Mouse (Mus musculus): ENCODE measurements around the gene Agt. TPM values are rescaled to one million over a fixed set of nuclear protein-coding genes. Genes with fewer than 3 reads are reported as not detected.

Agt gene
- not detected in 2 replicates for polyA plus RNA-seq (2014; fragmentation: Nextera tagmentation; extraction: Ambion mirVana)

GRCm38 (mm10) chr8:124569593-124569992 lies at the start of gene Agt:
TSS of gene Agt (minus strand) at chr8:124569706.
- no peak within 1 kb of the TSS for H3K4me3 ChIP-seq (ENCODE audit: low read depth, low read length)
- H3K27me3 ChIP-seq (replicated peaks; ENCODE audit: control insufficient read depth, insufficient read depth, low read length): no peaks in the 10 kb centered on the region
- ATAC-seq: no peak
- H3K9ac ChIP-seq (ENCODE audit: low read length): no peak within 1 kb of the TSS
- H3K4me2 ChIP-seq (ENCODE audit: low read length): no peak within 1 kb of the TSS
- no peaks in the 10 kb centered on the region for H3K36me3 ChIP-seq (ENCODE audit: control insufficient read depth, insufficient read depth, low read length)
- H3K27ac ChIP-seq (ENCODE audit: low read depth, low read length): no peak within 1 kb of the TSS
- no peaks in the 10 kb centered on the region for H3K9me3 ChIP-seq (replicated peaks; ENCODE audit: control insufficient read depth, low read length)
- 84% methylated on average over 2 of the region's 2 CpGs for WGBS
- DNase-seq (ENCODE audit: low spot score): no peak
- H3K4me1 ChIP-seq (ENCODE audit: control insufficient read depth, insufficient read depth, low read length): no peaks in the 10 kb centered on the region

GRCm38 (mm10) chr8:124618252-124618651 lies 48.7 kb upstream of the Agt start:
- ATAC-seq (no peak), DNase-seq (ENCODE audit: low spot score) (no peak)
- WGBS: 63% methylated on average over 9 of the region's 9 CpGs
- Histone ChIP-seq H3K4me2 (ENCODE audit: low read length) (no peak overlapping the region), H3K9me3 (replicated peaks; ENCODE audit: control insufficient read depth, low read length) (no peaks in the 10 kb centered on the region), H3K9ac (ENCODE audit: low read length) (no peak overlapping the region), H3K36me3 (ENCODE audit: control insufficient read depth, insufficient read depth, low read length) (no peaks in the 10 kb centered on the region), H3K4me1 (ENCODE audit: control insufficient read depth, insufficient read depth, low read length) (peaks cover 5% of the 10 kb centered on the region), H3K27me3 (replicated peaks; ENCODE audit: control insufficient read depth, insufficient read depth, low read length) (no peaks in the 10 kb centered on the region), H3K4me3 (ENCODE audit: low read depth, low read length) (no peak overlapping the region), H3K27ac (ENCODE audit: low read depth, low read length) (no peak overlapping the region)

- peaks cover 5% of the 10 kb centered on the region for H3K4me1 ChIP-seq (ENCODE audit: control insufficient read depth, insufficient read depth, low read length)
- peak overlapping the region; percentile 58 for H3K9ac ChIP-seq (ENCODE audit: low read length)
- peak overlapping the region; percentile 39; the same call in 1 of the 2 replicates for H3K27ac ChIP-seq (ENCODE audit: low read depth, low read length)
- H3K9me3 ChIP-seq (replicated peaks; ENCODE audit: control insufficient read depth, low read length): no peaks in the 10 kb centered on the region
- peak overlapping the region; percentile 69 for H3K4me2 ChIP-seq (ENCODE audit: low read length)
- 4% methylated on average over 17 of the region's 17 CpGs for WGBS
- H3K36me3 ChIP-seq (ENCODE audit: control insufficient read depth, insufficient read depth, low read length): no peaks in the 10 kb centered on the region
- H3K27me3 ChIP-seq (replicated peaks; ENCODE audit: control insufficient read depth, insufficient read depth, low read length): no peaks in the 10 kb centered on the region
- ATAC-seq (peak; percentile 71), DNase-seq (ENCODE audit: low spot score) (peak; percentile 90)
- H3K4me3 ChIP-seq (ENCODE audit: low read depth, low read length): peak overlapping the region; percentile 32
These were observed 47.9 kb upstream of the Agt start for GRCm38 (mm10) chr8:124617266-124617869.

GRCm38 (mm10) chr8:124614325-124614724 lies 44.8 kb upstream of the Agt start:
- no peaks in the 10 kb centered on the region for H3K9me3 ChIP-seq (replicated peaks; ENCODE audit: control insufficient read depth, low read length)
- H3K4me1 ChIP-seq (ENCODE audit: control insufficient read depth, insufficient read depth, low read length): no peaks in the 10 kb centered on the region
- H3K4me2 ChIP-seq (ENCODE audit: low read length): no peak overlapping the region
- 90% methylated on average over 5 of the region's 6 CpGs for WGBS
- DNase-seq (ENCODE audit: low spot score) (no peak), ATAC-seq (no peak)
- H3K4me3 ChIP-seq (ENCODE audit: low read depth, low read length): no peak overlapping the region
- no peak overlapping the region for H3K9ac ChIP-seq (ENCODE audit: low read length)
- no peaks in the 10 kb centered on the region for H3K27me3 ChIP-seq (replicated peaks; ENCODE audit: control insufficient read depth, insufficient read depth, low read length)
- no peak overlapping the region for H3K27ac ChIP-seq (ENCODE audit: low read depth, low read length)
- H3K36me3 ChIP-seq (ENCODE audit: control insufficient read depth, insufficient read depth, low read length): no peaks in the 10 kb centered on the region

- no peaks in the 10 kb centered on the region for H3K9me3 ChIP-seq (replicated peaks; ENCODE audit: control insufficient read depth, low read length)
- no peak overlapping the region for H3K4me2 ChIP-seq (ENCODE audit: low read length)
- no peaks in the 10 kb centered on the region for H3K27me3 ChIP-seq (replicated peaks; ENCODE audit: control insufficient read depth, insufficient read depth, low read length)
- WGBS: 80% methylated on average over 9 of the region's 9 CpGs
- no peaks in the 10 kb centered on the region for H3K36me3 ChIP-seq (ENCODE audit: control insufficient read depth, insufficient read depth, low read length)
- ATAC-seq: no peak
- H3K27ac ChIP-seq (ENCODE audit: low read depth, low read length): no peak overlapping the region
- no peaks in the 10 kb centered on the region for H3K4me1 ChIP-seq (ENCODE audit: control insufficient read depth, insufficient read depth, low read length)
- DNase-seq (ENCODE audit: low spot score): no peak
- H3K4me3 ChIP-seq (ENCODE audit: low read depth, low read length): no peak overlapping the region
- H3K9ac ChIP-seq (ENCODE audit: low read length): no peak overlapping the region
These were observed 39.5 kb upstream of the Agt start for GRCm38 (mm10) chr8:124608972-124609353.

GRCm38 (mm10) chr8:124608239-124608971 lies 38.9 kb upstream of the Agt start:
- no peaks in the 10 kb centered on the region for H3K9me3 ChIP-seq (replicated peaks; ENCODE audit: control insufficient read depth, low read length)
- ATAC-seq: no peak
- 77% methylated on average over 13 of the region's 13 CpGs for WGBS

GRCm38 (mm10) chr8:124604066-124604465 lies 34.6 kb upstream of the Agt start:
- Histone ChIP-seq H3K9ac (ENCODE audit: low read length) (no peak overlapping the region), H3K36me3 (ENCODE audit: control insufficient read depth, insufficient read depth, low read length) (no peaks in the 10 kb centered on the region), H3K27ac (ENCODE audit: low read depth, low read length) (no peak overlapping the region), H3K27me3 (replicated peaks; ENCODE audit: control insufficient read depth, insufficient read depth, low read length) (no peaks in the 10 kb centered on the region), H3K4me3 (ENCODE audit: low read depth, low read length) (no peak overlapping the region), H3K4me1 (ENCODE audit: control insufficient read depth, insufficient read depth, low read length) (no peaks in the 10 kb centered on the region), H3K9me3 (replicated peaks; ENCODE audit: control insufficient read depth, low read length) (no peaks in the 10 kb centered on the region), H3K4me2 (ENCODE audit: low read length) (no peak overlapping the region)
- no peak for DNase-seq (ENCODE audit: low spot score)
- 73% methylated on average over 5 of the region's 5 CpGs for WGBS
- no peak for ATAC-seq

More at GRCm38 (mm10) chr8:124608239-124608971, 38.9 kb upstream of the Agt start:
- no peak for DNase-seq (ENCODE audit: low spot score)
- no peak overlapping the region for H3K4me2 ChIP-seq (ENCODE audit: low read length)
- H3K4me3 ChIP-seq (ENCODE audit: low read depth, low read length): no peak overlapping the region
- H3K9ac ChIP-seq (ENCODE audit: low read length): no peak overlapping the region
- no peaks in the 10 kb centered on the region for H3K27me3 ChIP-seq (replicated peaks; ENCODE audit: control insufficient read depth, insufficient read depth, low read length)
- no peaks in the 10 kb centered on the region for H3K4me1 ChIP-seq (ENCODE audit: control insufficient read depth, insufficient read depth, low read length)
- H3K36me3 ChIP-seq (ENCODE audit: control insufficient read depth, insufficient read depth, low read length): no peaks in the 10 kb centered on the region
- no peak overlapping the region for H3K27ac ChIP-seq (ENCODE audit: low read depth, low read length)

- no peak for ATAC-seq
- DNase-seq (ENCODE audit: low spot score): no peak
- Histone ChIP-seq H3K27ac (ENCODE audit: low read depth, low read length) (no peak overlapping the region), H3K4me3 (ENCODE audit: low read depth, low read length) (no peak overlapping the region), H3K4me2 (ENCODE audit: low read length) (no peak overlapping the region), H3K9ac (ENCODE audit: low read length) (no peak overlapping the region), H3K27me3 (replicated peaks; ENCODE audit: control insufficient read depth, insufficient read depth, low read length) (no peaks in the 10 kb centered on the region), H3K9me3 (replicated peaks; ENCODE audit: control insufficient read depth, low read length) (no peaks in the 10 kb centered on the region), H3K4me1 (ENCODE audit: control insufficient read depth, insufficient read depth, low read length) (no peaks in the 10 kb centered on the region), H3K36me3 (ENCODE audit: control insufficient read depth, insufficient read depth, low read length) (no peaks in the 10 kb centered on the region)
- 82% methylated on average over 4 of the region's 4 CpGs for WGBS
These were observed 19.9 kb upstream of the Agt start for GRCm38 (mm10) chr8:124589393-124589792.

GRCm38 (mm10) chr8:124586556-124586955 lies 17.1 kb upstream of the Agt start:
- no peaks in the 10 kb centered on the region for H3K27me3 ChIP-seq (replicated peaks; ENCODE audit: control insufficient read depth, insufficient read depth, low read length)
- no peaks in the 10 kb centered on the region for H3K4me1 ChIP-seq (ENCODE audit: control insufficient read depth, insufficient read depth, low read length)
- DNase-seq (ENCODE audit: low spot score) (no peak), ATAC-seq (no peak)
- no peaks in the 10 kb centered on the region for H3K36me3 ChIP-seq (ENCODE audit: control insufficient read depth, insufficient read depth, low read length)
- no peak overlapping the region for H3K9ac ChIP-seq (ENCODE audit: low read length)
- no peaks in the 10 kb centered on the region for H3K9me3 ChIP-seq (replicated peaks; ENCODE audit: control insufficient read depth, low read length)
- no peak overlapping the region for H3K4me3 ChIP-seq (ENCODE audit: low read depth, low read length)
- no peak overlapping the region for H3K4me2 ChIP-seq (ENCODE audit: low read length)
- no peak overlapping the region for H3K27ac ChIP-seq (ENCODE audit: low read depth, low read length)
- WGBS: 67% methylated on average over 2 of the region's 2 CpGs

All from forebrain, embryonic 14.5 days (tissue).